Mouse (Mus musculus) testis, postnatal 14 days (tissue): ENCODE data around the gene Uqcc2.

Source experiments
- DNase-seq: peaks from one replicate; pipeline ENCODE4 v3.0.0; 2021; ENCODE audit warnings: low spot score

Gene Uqcc2

GRCm38 (mm10) chr17:27077133-27077532 is 56.6 kb downstream of the Uqcc2 start:
- DNase-seq, result no peak

DNA sequence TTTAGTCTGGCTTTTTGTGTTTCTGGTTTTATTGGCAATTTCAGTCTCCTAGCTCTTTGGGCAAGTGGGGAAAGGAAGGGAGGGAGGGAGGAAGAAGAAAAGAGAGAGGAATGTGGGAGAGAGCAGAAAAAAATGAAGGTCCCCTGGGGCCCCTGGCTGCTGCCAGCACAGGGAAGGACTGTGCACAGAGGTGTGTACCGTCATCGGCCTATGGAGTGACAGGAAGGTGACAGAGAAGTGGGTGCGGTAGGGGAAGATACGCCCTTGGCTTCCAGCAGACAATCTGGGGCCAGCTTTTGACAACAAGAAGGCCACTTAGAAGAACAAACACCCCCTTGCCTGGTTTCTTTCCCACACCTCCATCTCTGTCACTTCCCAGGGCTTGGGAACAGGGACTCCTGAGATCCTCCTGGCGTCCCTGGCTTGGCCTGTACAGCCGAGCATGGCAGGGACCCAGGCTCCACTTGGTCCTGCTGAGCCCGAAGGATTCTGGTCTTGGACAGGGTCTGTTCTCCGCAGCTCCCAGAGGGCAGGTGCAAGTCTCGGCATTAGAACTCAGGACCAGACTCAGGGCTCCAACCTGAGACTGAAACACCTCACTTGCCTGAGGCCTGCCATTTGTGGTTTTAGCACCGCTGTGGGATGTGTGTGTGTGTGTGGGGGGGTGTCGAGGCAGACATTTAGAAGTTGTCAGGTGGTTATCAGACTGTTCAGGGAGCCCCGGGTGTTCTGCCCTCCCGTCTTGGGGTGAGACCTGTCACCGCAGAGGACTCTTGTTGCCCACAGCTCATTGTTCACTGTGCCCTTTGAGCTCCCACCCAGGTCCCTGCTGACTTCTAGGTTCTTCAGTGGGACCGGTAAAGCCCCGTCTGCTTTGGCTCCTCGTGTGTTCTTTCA is 58.6 kb downstream of the Uqcc2 start:
- DNase-seq, result no peak

GRCm38 (mm10) chr17:27074236-27074635 is 59.5 kb downstream of the Uqcc2 start:
- DNase-seq, result no peak

GRCm38 (mm10) chr17:27073778-27074177 is 59.9 kb downstream of the Uqcc2 start:
- no peak for DNase-seq

GRCm38 (mm10) chr17:27073126-27073525 is 60.6 kb downstream of the Uqcc2 start:
- DNase-seq, result no peak
